Mouse (Mus musculus): ENCODE measurements around the gene Atp2a2.

GRCm38 (mm10) chr5:122508861-122509306, 6.9 kb upstream of the Atp2a2 start:
- TF ChIP-seq CTCF (IDR thresholded peaks at IDR 0.05; ENCODE audit: borderline replicate concordance, extremely low read depth, insufficient read depth, insufficient read length) (no peak), POLR2A (IDR thresholded peaks at IDR 0.05; ENCODE audit: borderline replicate concordance, extremely low read depth, insufficient read depth, insufficient read length, poor library complexity, severe bottlenecking) (no peak)
